In genomic region chr14:119124061-119124460, GRCm38 (mm10) we compare ENCODE assay signal across 9 mouse cellular contexts. TPM values are rescaled to one million over a fixed set of nuclear protein-coding genes. Genes with fewer than 3 reads are reported as not detected.
A peak's percentile ranks its signal among the peaks of the same experiment; 100 is the strongest.
DNase-seq lines count a peak whose midpoint lies in the region; ATAC-seq and TF ChIP-seq lines count a peak whose summit lies in the region.
"Had no signal": no experiment of that assay in that cellular context is flagged by ENCODE, and none has a peak within 500 bp of the region (broad histone marks: within the 10 kb centered on the region; RNA-seq: fewer than 3 reads in every experiment).

No protein-coding gene starts in this region.

- TF ChIP-seq POLR2A in cerebellum, adult 2 months (IDR thresholded peaks at IDR 0.05; ENCODE audit: borderline replicate concordance, insufficient read depth, low read length), result no peak

- no peak overlapping the region for H3K27ac ChIP-seq in cerebellum, adult 2 months (ENCODE audit: insufficient read depth, low read length)
- no peak overlapping the region for H3K27ac ChIP-seq in forebrain, embryonic 15.5 days (replicated peaks)
- no peak overlapping the region for H3K27ac ChIP-seq in midbrain, postnatal 0 days (ENCODE audit: low read depth, low read length)

- H3K4me3 ChIP-seq in cerebellum, adult 2 months (replicated peaks; ENCODE audit: insufficient read depth, low read depth, low read length), result no peak overlapping the region
- peak overlapping the region; percentile 31; the same call in 1 of the 2 replicates for H3K4me3 ChIP-seq in forebrain, embryonic 15.5 days
- peak overlapping the region; percentile 31; the same call in 1 of the 2 replicates for H3K4me3 ChIP-seq in midbrain, postnatal 0 days (ENCODE audit: low read depth, low read length)
- H3K4me3 ChIP-seq: myocyte had no signal

- WGBS in cerebellum, adult 2 months, result 45% methylated on average over 3 of the region's 3 CpGs
- WGBS in forebrain, embryonic 15.5 days, result 24% methylated on average over 3 of the region's 3 CpGs
- 22% methylated on average over 3 of the region's 3 CpGs for WGBS in midbrain, postnatal 0 days

- no peak overlapping the region for H3K9ac ChIP-seq in forebrain, embryonic 15.5 days (replicated peaks)
- H3K9ac ChIP-seq in midbrain, postnatal 0 days (replicated peaks; ENCODE audit: low read length, poor library complexity, severe bottlenecking), result no peak overlapping the region

- no peaks in the 10 kb centered on the region for H3K4me1 ChIP-seq in cerebellum, adult 2 months (ENCODE audit: control insufficient read depth, insufficient read depth, low read length)
- no peaks in the 10 kb centered on the region for H3K4me1 ChIP-seq in forebrain, embryonic 15.5 days
- no peaks in the 10 kb centered on the region for H3K4me1 ChIP-seq in midbrain, postnatal 0 days (ENCODE audit: insufficient read depth, low read length)

- peak; percentile 72 for TF ChIP-seq CTCF in cerebellum, adult 2 months (IDR thresholded peaks at IDR 0.05; ENCODE audit: borderline replicate concordance, insufficient read depth, low read depth, low read length)
- peak; percentile 91 for TF ChIP-seq CTCF in midbrain, postnatal 0 days (IDR thresholded peaks at IDR 0.05)

- no peaks in the 10 kb centered on the region; the same call in 1 of the 2 replicates for H3K27me3 ChIP-seq in cerebellum, adult 2 months (ENCODE audit: control insufficient read depth, insufficient read depth, low read length)
- no peaks in the 10 kb centered on the region for H3K27me3 ChIP-seq in forebrain, embryonic 15.5 days
- no peaks in the 10 kb centered on the region for H3K27me3 ChIP-seq in midbrain, postnatal 0 days (ENCODE audit: insufficient read depth, low read length)

- H3K4me2 ChIP-seq in forebrain, embryonic 15.5 days (replicated peaks), result peak overlapping the region; percentile 43
- peak overlapping the region; percentile 53 for H3K4me2 ChIP-seq in midbrain, postnatal 0 days (ENCODE audit: low read depth, low read length, poor library complexity, severe bottlenecking)

- H3K36me3 ChIP-seq in forebrain, embryonic 15.5 days, result no peaks in the 10 kb centered on the region
- no peaks in the 10 kb centered on the region for H3K36me3 ChIP-seq in midbrain, postnatal 0 days (ENCODE audit: insufficient read depth, low read length)

- ATAC-seq in forebrain, embryonic 15.5 days (replicated peaks), result peak; percentile 87
- ATAC-seq in midbrain, postnatal 0 days (ENCODE audit: low FRiP score), result peak; percentile 74

- DNase-seq in cerebellum, adult 2 months, result peak in 1 of 2 experiments; percentile 18
- DNase-seq in cerebellum, postnatal 36 days, result no peak
- peak; percentile 59 for DNase-seq in Muller cell, postnatal 12 days (ENCODE audit: inconsistent ontology term)
- DNase-seq in kidney, postnatal 4 days, result peak; percentile 56 to 67
- DNase-seq in midbrain, postnatal 0 days (ENCODE audit: low spot score), result peak; percentile 83
- DNase-seq in urinary bladder, postnatal 14 days (ENCODE audit: low spot score), result no peak
- no peak for DNase-seq in urinary bladder, postnatal 10 days (ENCODE audit: low spot score)

- no peaks in the 10 kb centered on the region for H3K9me3 ChIP-seq in forebrain, embryonic 15.5 days
- H3K9me3 ChIP-seq in midbrain, postnatal 0 days (ENCODE audit: low read length), result no peaks in the 10 kb centered on the region

RNA-seq across cellular contexts. Expression of gene Hs6st3, which starts 14.1 kb away (rescaled TPM):
- 6.4 and 6.6 TPM in 2 replicates for polyA plus RNA-seq in cerebellum, adult 2 months (2012; rRNA removed)
- polyA plus RNA-seq in forebrain, embryonic 15.5 days (2015; fragmentation: Nextera tagmentation; extraction: Ambion mirVana), result 1.0 and 1.4 TPM in 2 replicates
- total RNA-seq in midbrain, postnatal 0 days (2014; rRNA removed), result 28.9 and 36.6 TPM in 2 replicates
- polyA plus RNA-seq in midbrain, postnatal 0 days (2015; fragmentation: Nextera tagmentation; extraction: Ambion mirVana), result 0.98 and 1.8 TPM in 2 replicates
- polyA plus RNA-seq: myocyte had no signal

RNA-seq across cellular contexts. Expression of gene Uggt2, which starts 24.8 kb away (rescaled TPM):
- 32.6 and 36.2 TPM in 2 replicates for polyA plus RNA-seq in cerebellum, adult 2 months (2012; rRNA removed)
- polyA plus RNA-seq in forebrain, embryonic 15.5 days (2015; fragmentation: Nextera tagmentation; extraction: Ambion mirVana), result 12.9 and 14.4 TPM in 2 replicates
- 24.0 and 31.0 TPM in 2 replicates for total RNA-seq in midbrain, postnatal 0 days (2014; rRNA removed)
- 10.0 and 12.6 TPM in 2 replicates for polyA plus RNA-seq in midbrain, postnatal 0 days (2015; fragmentation: Nextera tagmentation; extraction: Ambion mirVana)

Comparison
In these comparisons a context has a peak if more than half of its experiments do, and no peak if none do; other contexts are left out.
1. DNase-seq: peak in Muller cell, postnatal 12 days (single experiment), kidney, postnatal 4 days (2 of 2) and midbrain, postnatal 0 days (single experiment); none in cerebellum, postnatal 36 days (0 of 2), urinary bladder, postnatal 14 days (single experiment) and urinary bladder, postnatal 10 days (single experiment).